Mouse (Mus musculus): ENCODE results near the gene Ripor2. TPM values are rescaled to one million over a fixed set of nuclear protein-coding genes. Genes with fewer than 3 reads are reported as not detected.

Gene Ripor2
- polyA plus RNA-seq, 1 experiment from 2014 or later = 3.9 TPM

- WGBS (ENCODE audit: insufficient replicate concordance) = 50% methylated on average over 8 of the region's 8 CpGs
- Histone ChIP-seq H3K4me2 (no peak overlapping the region), H3K27me3 (no peaks in the 10 kb centered on the region), H3K36me3 (no peaks in the 10 kb centered on the region), H3K9ac (no peak overlapping the region), H3K27ac (no peak overlapping the region), H3K9me3 (replicated peaks) (no peaks in the 10 kb centered on the region), H3K4me1 (replicated peaks) (no peaks in the 10 kb centered on the region), H3K4me3 (replicated peaks) (no peak overlapping the region)
- DNase-seq (no peak), ATAC-seq (ENCODE audit: low read depth) (no peak)
Measured at GRCm38 (mm10) chr13:24778706-24779380, 196.9 kb downstream of the Ripor2 start.

GRCm38 (mm10) chr13:24781916-24782315 lies 199.9 kb downstream of the Ripor2 start:
- H3K36me3 ChIP-seq = no peaks in the 10 kb centered on the region
- peaks cover 2% of the 10 kb centered on the region; the same call in 1 of the 2 replicates for H3K4me1 ChIP-seq (replicated peaks)
- H3K27me3 ChIP-seq = no peaks in the 10 kb centered on the region
- H3K9me3 ChIP-seq (replicated peaks) = no peaks in the 10 kb centered on the region
- H3K9ac ChIP-seq = no peak overlapping the region
- no peak overlapping the region for H3K4me3 ChIP-seq (replicated peaks)
- WGBS (ENCODE audit: insufficient replicate concordance) = 61% methylated on average over 5 of the region's 5 CpGs
- no peak for ATAC-seq (ENCODE audit: low read depth)
- no peak overlapping the region for H3K4me2 ChIP-seq
- DNase-seq = no peak
- no peak overlapping the region for H3K27ac ChIP-seq

Other genes starting within 250 kb of the Ripor2 start
- not detected in 2 replicates for gene Armh2, start 159.0 kb downstream of the Ripor2 start, polyA plus RNA-seq (2015; fragmentation: Nextera tagmentation; extraction: Ambion mirVana)
- 154 and 171 TPM in 2 replicates for gene Gmnn, start 179.7 kb downstream of the Ripor2 start, polyA plus RNA-seq (2015; fragmentation: Nextera tagmentation; extraction: Ambion mirVana)
- gene BC005537, start 219.5 kb downstream of the Ripor2 start, polyA plus RNA-seq (2015; fragmentation: Nextera tagmentation; extraction: Ambion mirVana) = 9.5 and 9.6 TPM in 2 replicates
- gene Acot13, start 249.4 kb downstream of the Ripor2 start, polyA plus RNA-seq (2015; fragmentation: Nextera tagmentation; extraction: Ambion mirVana) = 66.4 and 68.0 TPM in 2 replicates
- gene Tdp2, start 249.5 kb downstream of the Ripor2 start, polyA plus RNA-seq (2015; fragmentation: Nextera tagmentation; extraction: Ambion mirVana) = 29.4 and 36.7 TPM in 2 replicates

All from liver, embryonic 13.5 days (tissue).